Mouse (Mus musculus) forebrain, embryonic 12.5 days (tissue): ENCODE measurements at regions not wholly inside any gene's neighbourhood (a gene's known extent, or its start where the extent isn't known, plus 50 kb on each side); places are given as distances from the start of the nearest gene placed in this dataset.

Experiments used
- ATAC-seq: fragments of 200-750 bp; cut with Nextera tagmentation; 2 replicates; pipeline ENCODE4 v1.8.0; 2017; ENCODE audit warnings: moderate TSS enrichment; ENCODE audit not compliant: low FRiP score
- H3K27ac ChIP-seq: fragments of 300-500 bp; sonication (generic); 2 replicates; pipeline ENCODE4 v1.5.1; 2016; ENCODE audit warnings: mild to moderate bottlenecking
- H3K27me3 ChIP-seq: fragments of 300-500 bp; sonication (generic); 2 replicates; pipeline ENCODE4 v1.6.1; 2016; ENCODE audit warnings: mild to moderate bottlenecking
- H3K36me3 ChIP-seq: fragments of 300-500 bp; sonication (generic); replicated peaks from 2 replicates; pipeline ENCODE4 v1.6.1; 2016; ENCODE audit warnings: mild to moderate bottlenecking
- H3K4me1 ChIP-seq: fragments of 300-500 bp; sonication (generic); 2 replicates; pipeline ENCODE4 v1.6.1; 2016
- H3K4me2 ChIP-seq: fragments of 300-500 bp; sonication (generic); 2 replicates; pipeline ENCODE4 v1.6.1; 2016; ENCODE audit warnings: mild to moderate bottlenecking, moderate library complexity
- H3K4me3 ChIP-seq: fragments of 300-500 bp; sonication (generic); replicated peaks from 2 replicates; pipeline ENCODE4 v1.5.1; 2016; ENCODE audit warnings: mild to moderate bottlenecking
- H3K9ac ChIP-seq: fragments of 300-500 bp; sonication (generic); 2 replicates; pipeline ENCODE4 v1.6.1; 2016; ENCODE audit warnings: mild to moderate bottlenecking
- H3K9me3 ChIP-seq: fragments of 300-500 bp; sonication (generic); 2 replicates; pipeline ENCODE4 v1.6.1; 2016
- WGBS: fragments of 180-500 bp; shearing (Covaris S2); methylation state at CpG from one replicate; pipeline ENCODE4 v1.1.7; 2016; 5-methylcytosine and 5-hydroxymethylcytosine counted together

DNA sequence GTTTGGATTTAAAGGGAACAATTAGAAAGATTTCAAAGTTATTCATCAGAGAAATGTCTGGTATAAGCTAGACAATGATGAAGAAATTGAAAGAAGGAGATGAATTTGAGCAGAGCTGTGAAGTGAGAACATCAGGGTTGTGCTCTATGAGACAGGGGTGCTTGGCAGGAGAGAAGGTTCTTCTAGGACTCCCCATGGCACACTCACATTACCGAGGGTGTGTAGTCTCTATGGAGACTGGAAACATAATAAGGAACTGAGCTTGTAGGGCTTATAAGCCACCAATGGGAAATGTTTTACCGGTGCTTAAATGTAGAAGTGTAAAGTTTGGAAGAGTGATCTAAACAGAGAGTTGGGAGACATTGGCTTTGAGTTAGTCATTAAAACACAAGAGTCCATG, 889.9 kb downstream of the Stim2 start:
- no peak overlapping the region for H3K9ac ChIP-seq
- no peak overlapping the region for H3K4me2 ChIP-seq
- no peaks in the 10 kb centered on the region for H3K27me3 ChIP-seq
- H3K36me3 ChIP-seq: no peaks in the 10 kb centered on the region
- no peaks in the 10 kb centered on the region for H3K9me3 ChIP-seq
- WGBS: 88% methylated on average over 2 of the region's 2 CpGs
- no peaks in the 10 kb centered on the region for H3K4me1 ChIP-seq
- no peak for ATAC-seq
- no peak overlapping the region for H3K4me3 ChIP-seq
- no peak overlapping the region for H3K27ac ChIP-seq

DNA sequence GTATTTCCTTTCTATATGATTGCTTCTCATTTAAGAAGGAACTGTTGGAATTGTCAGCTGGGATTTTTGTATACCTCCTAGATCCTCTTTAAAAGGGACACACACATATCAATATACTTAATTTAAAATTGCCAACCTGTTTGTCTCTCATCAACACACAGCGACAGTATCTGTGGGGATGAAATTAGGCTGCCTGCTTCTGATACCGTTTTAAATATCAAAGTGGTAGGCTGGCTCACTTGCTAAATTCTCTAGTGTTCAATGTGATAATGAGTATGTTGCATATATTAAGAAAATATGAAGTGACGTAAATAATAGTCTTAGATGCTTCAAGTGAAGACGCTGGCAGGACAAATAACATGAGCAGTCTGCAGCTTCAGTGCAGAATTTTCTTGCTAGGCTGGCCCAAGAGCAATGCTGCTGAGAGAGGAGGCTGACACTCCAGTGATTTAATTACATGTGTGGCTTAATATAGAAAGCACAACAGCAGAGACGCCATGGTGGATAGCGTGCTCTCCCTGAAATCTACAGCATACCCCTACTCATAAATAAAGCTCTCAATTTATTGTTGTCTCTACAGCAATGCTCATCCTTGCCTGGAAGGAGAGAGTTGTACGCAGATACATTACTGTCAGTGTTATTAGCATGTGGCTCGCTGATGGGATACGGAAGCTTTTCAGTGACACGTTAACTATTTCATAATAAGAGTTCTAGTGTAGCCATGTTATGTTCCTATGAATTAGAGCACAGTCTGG, 896.4 kb downstream of the Stim2 start:
- no peak overlapping the region for H3K27ac ChIP-seq
- H3K4me1 ChIP-seq: peaks cover 8% of the 10 kb centered on the region
- H3K9ac ChIP-seq: no peak overlapping the region
- WGBS: 60% methylated on average over 10 of the region's 10 CpGs
- H3K9me3 ChIP-seq: no peaks in the 10 kb centered on the region
- no peaks in the 10 kb centered on the region for H3K27me3 ChIP-seq
- peak overlapping the region; percentile 22 for H3K4me2 ChIP-seq
- no peaks in the 10 kb centered on the region for H3K36me3 ChIP-seq
- ATAC-seq: peak; percentile 60
- no peak overlapping the region for H3K4me3 ChIP-seq
